Mouse (Mus musculus): ENCODE data around the gene Vsir. TPM values are rescaled to one million over a fixed set of nuclear protein-coding genes. Genes with fewer than 3 reads are reported as not detected.

Vsir gene
- polyA plus RNA-seq, 1 experiment = 97.9 TPM

GRCm38 (mm10) chr10:60381142-60381925 is 34.7 kb downstream of the Vsir start:
- Histone ChIP-seq H3K27ac (ENCODE audit: control insufficient read depth, insufficient read depth, low read depth, low read length, poor library complexity) (peak overlapping the region; percentile 67), H3K4me3 (replicated peaks; ENCODE audit: control insufficient read depth, low read depth, low read length) (no peak overlapping the region), H3K4me1 (ENCODE audit: control insufficient read depth, insufficient read depth, low read length) (peaks cover 6% of the 10 kb centered on the region)
- WGBS = 31% methylated on average over 10 of the region's 10 CpGs
- no peak for TF ChIP-seq CTCF (IDR thresholded peaks at IDR 0.05; ENCODE audit: control insufficient read depth, insufficient read depth, low read length)
- TF ChIP-seq POLR2A (IDR thresholded peaks at IDR 0.05; ENCODE audit: borderline replicate concordance, control insufficient read depth, low read depth, low read length) = no peak

GRCm38 (mm10) chr10:60388332-60388731 is 41.7 kb downstream of the Vsir start:
- no peak overlapping the region for H3K4me3 ChIP-seq (replicated peaks; ENCODE audit: control insufficient read depth, low read depth, low read length)
- H3K27ac ChIP-seq (ENCODE audit: control insufficient read depth, insufficient read depth, low read depth, low read length, poor library complexity) = peak overlapping the region; percentile 51; the same call in 1 of the 2 replicates
- TF ChIP-seq POLR2A (IDR thresholded peaks at IDR 0.05; ENCODE audit: borderline replicate concordance, control insufficient read depth, low read depth, low read length) (no peak), CTCF (IDR thresholded peaks at IDR 0.05; ENCODE audit: control insufficient read depth, insufficient read depth, low read length) (no peak)
- WGBS = 29% methylated on average over 2 of the region's 2 CpGs
- peaks cover 9% of the 10 kb centered on the region for H3K4me1 ChIP-seq (ENCODE audit: control insufficient read depth, insufficient read depth, low read length)

- WGBS = under 1% methylated on average over 9 of the region's 9 CpGs
- H3K27ac ChIP-seq (ENCODE audit: control insufficient read depth, insufficient read depth, low read depth, low read length, poor library complexity) = peak overlapping the region; percentile 84
- TF ChIP-seq POLR2A (IDR thresholded peaks at IDR 0.05; ENCODE audit: borderline replicate concordance, control insufficient read depth, low read depth, low read length) (no peak), CTCF (IDR thresholded peaks at IDR 0.05; ENCODE audit: control insufficient read depth, insufficient read depth, low read length) (no peak)
- no peak overlapping the region for H3K4me3 ChIP-seq (replicated peaks; ENCODE audit: control insufficient read depth, low read depth, low read length)
- peaks cover 9% of the 10 kb centered on the region for H3K4me1 ChIP-seq (ENCODE audit: control insufficient read depth, insufficient read depth, low read length)
These were observed 42.8 kb downstream of the Vsir start for GRCm38 (mm10) chr10:60389447-60389865.

GRCm38 (mm10) chr10:60390177-60390903 is 43.7 kb downstream of the Vsir start:
- WGBS = 29% methylated on average over 6 of the region's 6 CpGs
- H3K4me3 ChIP-seq (replicated peaks; ENCODE audit: control insufficient read depth, low read depth, low read length) = no peak overlapping the region
- TF ChIP-seq CTCF (IDR thresholded peaks at IDR 0.05; ENCODE audit: control insufficient read depth, insufficient read depth, low read length) (no peak), POLR2A (IDR thresholded peaks at IDR 0.05; ENCODE audit: borderline replicate concordance, control insufficient read depth, low read depth, low read length) (no peak)
- peak overlapping the region; percentile 84 for H3K27ac ChIP-seq (ENCODE audit: control insufficient read depth, insufficient read depth, low read depth, low read length, poor library complexity)
- H3K4me1 ChIP-seq (ENCODE audit: control insufficient read depth, insufficient read depth, low read length) = peaks cover 9% of the 10 kb centered on the region

- peaks cover 9% of the 10 kb centered on the region for H3K4me1 ChIP-seq (ENCODE audit: control insufficient read depth, insufficient read depth, low read length)
- WGBS = 39% methylated on average over 5 of the region's 5 CpGs
- H3K27ac ChIP-seq (ENCODE audit: control insufficient read depth, insufficient read depth, low read depth, low read length, poor library complexity) = peak overlapping the region; percentile 84
- TF ChIP-seq CTCF (IDR thresholded peaks at IDR 0.05; ENCODE audit: control insufficient read depth, insufficient read depth, low read length) (no peak), POLR2A (IDR thresholded peaks at IDR 0.05; ENCODE audit: borderline replicate concordance, control insufficient read depth, low read depth, low read length) (no peak)
- no peak overlapping the region for H3K4me3 ChIP-seq (replicated peaks; ENCODE audit: control insufficient read depth, low read depth, low read length)
These were observed 44.3 kb downstream of the Vsir start for GRCm38 (mm10) chr10:60390904-60391420.

- Histone ChIP-seq H3K27ac (ENCODE audit: control insufficient read depth, insufficient read depth, low read depth, low read length, poor library complexity) (peak overlapping the region; percentile 74), H3K4me1 (ENCODE audit: control insufficient read depth, insufficient read depth, low read length) (peaks cover 9% of the 10 kb centered on the region), H3K4me3 (replicated peaks; ENCODE audit: control insufficient read depth, low read depth, low read length) (no peak overlapping the region)
- TF ChIP-seq CTCF (IDR thresholded peaks at IDR 0.05; ENCODE audit: control insufficient read depth, insufficient read depth, low read length) (no peak), POLR2A (IDR thresholded peaks at IDR 0.05; ENCODE audit: borderline replicate concordance, control insufficient read depth, low read depth, low read length) (no peak)
- WGBS = 84% methylated on average over 9 of the region's 9 CpGs
These were observed 45.0 kb downstream of the Vsir start for GRCm38 (mm10) chr10:60391661-60392060.

GRCm38 (mm10) chr10:60394936-60395335 is 48.3 kb downstream of the Vsir start:
- 80% methylated on average over 7 of the region's 7 CpGs for WGBS

GRCm38 (mm10) chr10:60395605-60396004 is 49.0 kb downstream of the Vsir start:
- Histone ChIP-seq H3K4me1 (ENCODE audit: control insufficient read depth, insufficient read depth, low read length) (peaks cover 2% of the 10 kb centered on the region), H3K4me3 (replicated peaks; ENCODE audit: control insufficient read depth, low read depth, low read length) (no peak overlapping the region), H3K27ac (ENCODE audit: control insufficient read depth, insufficient read depth, low read depth, low read length, poor library complexity) (no peak overlapping the region)
- WGBS = 37% methylated on average over 5 of the region's 5 CpGs
- no peak for TF ChIP-seq CTCF (IDR thresholded peaks at IDR 0.05; ENCODE audit: control insufficient read depth, insufficient read depth, low read length)
- no peak for TF ChIP-seq POLR2A (IDR thresholded peaks at IDR 0.05; ENCODE audit: borderline replicate concordance, control insufficient read depth, low read depth, low read length)

More at GRCm38 (mm10) chr10:60394936-60395335, 48.3 kb downstream of the Vsir start:
- Histone ChIP-seq H3K4me3 (replicated peaks; ENCODE audit: control insufficient read depth, low read depth, low read length) (no peak overlapping the region), H3K27ac (ENCODE audit: control insufficient read depth, insufficient read depth, low read depth, low read length, poor library complexity) (no peak overlapping the region), H3K4me1 (ENCODE audit: control insufficient read depth, insufficient read depth, low read length) (peaks cover 2% of the 10 kb centered on the region)
- TF ChIP-seq POLR2A (IDR thresholded peaks at IDR 0.05; ENCODE audit: borderline replicate concordance, control insufficient read depth, low read depth, low read length) = no peak
- no peak for TF ChIP-seq CTCF (IDR thresholded peaks at IDR 0.05; ENCODE audit: control insufficient read depth, insufficient read depth, low read length)

Data from bone marrow, adult 2 months (tissue).